Mouse (Mus musculus) activated CD4-positive, CD25-positive, alpha-beta regulatory T cell, adult 4 months (primary cell): ENCODE results near the gene Optn. TPM values are rescaled to one million over a fixed set of nuclear protein-coding genes. Genes with fewer than 3 reads are reported as not detected.

Source experiments
- ATAC-seq: one replicate; pipeline ENCODE4 v1.8.0; 2017
- polyA plus RNA-seq, 2 experiments: library from polyadenylated mRNA; unstranded; fragments of 100-300 nt; shearing (Covaris generic); gene quantifications; one replicate each; pipeline ENCODE4 v1.2.1; 2017

The Optn gene
- polyA plus RNA-seq, 2 experiments from 2014 or later: 0.98 to 1.5 TPM

- no peak for ATAC-seq
Observed at GRCm38 (mm10) chr2:5029808-5030207, 34.0 kb downstream of the Optn start.

- ATAC-seq: no peak
Observed at GRCm38 (mm10) chr2:5028047-5028446, 35.8 kb downstream of the Optn start.

GRCm38 (mm10) chr2:5027057-5027456 lies 36.8 kb downstream of the Optn start:
- no peak for ATAC-seq

DNA sequence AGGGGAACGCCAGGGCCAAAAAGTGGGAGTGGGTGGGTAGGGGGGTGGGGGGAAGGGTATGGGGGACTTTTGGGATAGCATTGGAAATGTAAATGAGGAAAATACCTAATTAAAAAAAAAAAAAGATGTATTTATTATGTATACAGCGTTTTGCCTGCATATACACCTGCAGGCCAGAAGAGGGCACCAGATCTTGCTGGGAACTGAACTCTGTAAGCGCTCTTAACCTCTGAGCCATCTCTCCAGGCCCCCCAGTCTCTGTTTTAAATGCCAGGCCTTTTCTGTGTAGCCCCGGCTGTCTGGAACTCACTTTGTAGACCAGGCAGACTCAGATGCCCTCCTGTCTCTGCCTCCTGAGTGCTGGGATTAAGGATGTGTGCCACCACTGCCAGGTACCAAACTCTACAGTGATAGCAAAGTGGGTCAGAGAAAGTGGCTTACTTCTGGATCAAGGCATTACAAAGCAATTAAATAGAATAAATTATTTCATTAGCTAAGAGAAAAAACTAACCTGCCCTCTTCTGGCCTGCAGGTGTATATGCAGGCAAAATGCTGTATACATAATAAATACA lies 38.6 kb downstream of the Optn start:
- ATAC-seq: peak; percentile 23

DNA sequence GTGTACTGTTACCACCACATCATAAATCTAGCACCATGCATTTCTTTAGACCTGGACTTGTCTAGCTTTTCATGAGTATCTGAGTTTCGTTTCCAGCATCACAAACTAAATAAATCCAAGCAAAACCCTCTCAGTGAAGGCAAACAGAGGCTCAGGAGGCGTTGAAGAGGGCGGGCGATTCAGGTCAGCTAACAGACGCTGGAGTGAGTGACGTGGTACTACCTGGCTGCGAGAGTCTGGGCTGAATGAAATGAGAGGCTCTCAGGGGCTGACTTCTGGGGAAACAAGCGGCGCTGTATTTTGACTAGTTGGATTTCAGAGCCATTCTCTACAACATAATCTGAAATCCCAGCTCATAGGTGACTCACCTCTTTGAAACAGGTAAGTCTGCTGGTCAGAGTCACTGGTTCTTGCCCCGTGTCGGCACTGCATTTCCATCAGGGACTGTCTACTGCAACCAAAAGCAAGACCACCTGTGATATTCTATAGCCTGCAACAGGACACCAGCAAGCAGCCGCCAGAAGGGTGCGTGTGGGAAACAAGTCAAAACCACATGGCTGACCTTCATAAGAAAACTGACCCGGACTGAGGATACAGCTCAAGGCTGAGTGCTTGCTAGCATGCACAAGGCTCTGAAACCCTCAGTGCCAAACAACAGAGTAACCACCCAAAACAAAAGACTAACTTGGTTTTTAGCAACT lies 40.0 kb downstream of the Optn start:
- no peak for ATAC-seq

- no peak for ATAC-seq
Observed at GRCm38 (mm10) chr2:5023275-5023674, 40.6 kb downstream of the Optn start.

DNA sequence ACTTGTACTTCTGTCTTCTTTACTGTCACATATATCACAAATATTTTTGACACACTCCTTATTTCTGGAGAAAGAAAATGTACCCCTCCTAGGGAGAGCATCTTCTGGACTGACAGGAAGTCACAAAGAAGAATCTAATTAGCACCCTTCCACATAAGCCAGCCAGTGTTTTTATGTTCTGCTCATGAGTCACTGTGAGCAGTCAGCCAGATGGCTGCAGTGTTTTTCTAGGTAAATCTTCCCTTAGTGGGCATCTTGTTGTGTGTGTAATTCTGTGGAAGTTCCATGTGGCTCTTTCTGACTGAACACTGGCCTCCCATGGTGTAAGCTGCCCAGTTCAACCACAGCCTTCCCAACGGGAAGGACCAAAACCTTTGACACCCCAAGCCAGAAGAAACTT lies 44.1 kb downstream of the Optn start:
- ATAC-seq: no peak

DNA sequence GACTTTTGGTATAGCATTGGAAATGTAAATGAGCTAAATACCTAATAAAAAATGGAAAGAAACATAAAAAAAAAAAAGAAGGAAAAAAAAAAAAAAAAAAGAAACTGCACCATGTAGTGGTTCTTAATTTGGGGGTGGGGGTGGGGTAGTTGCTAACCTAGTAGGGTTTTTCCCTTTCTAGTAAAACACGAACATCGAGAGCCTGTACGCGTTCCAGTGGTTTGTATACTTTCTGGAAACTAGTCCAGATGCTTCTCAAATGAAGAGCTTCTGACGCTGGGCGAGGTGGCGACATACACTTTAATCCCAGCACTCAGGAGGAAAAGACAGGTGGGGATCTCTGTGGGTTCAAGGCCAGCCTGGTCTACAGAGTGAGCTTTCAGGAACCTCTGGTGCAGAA lies 46.9 kb downstream of the Optn start:
- ATAC-seq: no peak

- no peak for ATAC-seq
Observed at GRCm38 (mm10) chr2:5015527-5015926, 48.3 kb downstream of the Optn start.

- no peak for ATAC-seq
Observed at GRCm38 (mm10) chr2:5014616-5015015, 49.2 kb downstream of the Optn start.

- peak; percentile 100 for ATAC-seq
Observed at GRCm38 (mm10) chr2:5012491-5013324, 51.1 kb downstream of the Optn start, which contains the start of gene Mcm10. Gene Mcm10, minus strand, starts transcription at chr2:5012791.

GRCm38 (mm10) chr2:5011898-5012490 lies 51.9 kb downstream of the Optn start:
- ATAC-seq: no peak

GRCm38 (mm10) chr2:5007107-5007506 lies 56.7 kb downstream of the Optn start:
- ATAC-seq: no peak

- ATAC-seq: no peak
Observed at GRCm38 (mm10) chr2:5001266-5001665, 62.6 kb downstream of the Optn start.

DNA sequence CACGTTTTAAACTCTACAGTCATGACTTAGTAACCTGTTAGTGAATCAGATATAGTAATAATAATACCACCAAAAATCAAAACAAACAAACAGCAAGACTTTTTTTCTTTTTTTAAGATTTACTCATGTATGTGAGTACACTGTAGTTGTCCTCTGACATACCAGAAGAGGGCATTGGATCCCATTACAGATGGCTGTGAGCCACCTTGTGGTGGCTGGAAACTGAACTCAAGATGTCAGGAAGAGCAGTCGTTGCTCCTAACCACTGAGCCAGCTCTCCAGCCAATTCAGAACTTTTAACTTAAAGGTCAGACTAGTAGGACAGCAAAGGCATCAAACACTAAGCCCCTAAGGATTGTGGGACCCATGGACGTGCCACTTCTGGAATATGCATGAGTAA lies 64.9 kb downstream of the Optn start:
- ATAC-seq: no peak

DNA sequence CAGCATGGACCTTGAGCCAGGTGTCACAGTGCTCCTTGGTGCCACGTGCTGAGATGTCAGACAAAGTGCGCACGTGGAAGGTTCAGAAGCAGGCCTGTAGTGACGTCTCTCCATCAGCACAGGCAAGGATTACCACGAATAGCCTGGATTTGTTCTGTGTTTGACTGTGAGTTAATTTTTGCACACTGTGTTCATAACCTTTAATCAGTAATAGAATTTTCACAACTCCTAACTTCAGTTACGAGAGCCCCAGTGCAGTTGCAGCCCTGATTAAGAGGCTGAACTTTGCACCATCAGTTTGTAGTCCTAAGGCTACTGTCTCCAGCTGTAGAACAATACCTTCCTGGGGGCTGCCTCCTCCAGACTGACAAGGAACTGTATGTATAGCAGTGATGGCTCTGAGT lies 67.4 kb downstream of the Optn start:
- no peak for ATAC-seq

GRCm38 (mm10) chr2:4995646-4996045 lies 68.2 kb downstream of the Optn start:
- no peak for ATAC-seq

DNA sequence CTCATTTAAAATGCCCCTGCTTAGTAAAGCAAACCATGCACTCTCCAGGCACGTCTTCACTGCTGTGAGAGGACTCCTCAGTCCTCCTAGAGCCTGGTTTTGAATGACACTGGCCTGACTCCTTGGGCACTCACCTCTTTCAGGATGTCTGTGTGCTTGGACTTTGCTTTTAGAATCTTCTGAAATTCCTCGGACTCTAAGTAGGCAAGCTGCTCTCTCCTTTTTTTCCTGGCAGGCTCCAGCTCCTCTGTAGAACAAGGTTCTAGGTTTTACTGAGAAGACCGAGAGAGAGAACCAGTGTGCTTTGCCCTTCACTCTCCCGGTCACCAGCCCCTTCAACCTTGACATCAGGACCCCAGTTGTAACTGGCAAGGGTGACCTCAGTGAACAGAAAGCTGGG lies 69.4 kb downstream of the Optn start:
- ATAC-seq: no peak

DNA sequence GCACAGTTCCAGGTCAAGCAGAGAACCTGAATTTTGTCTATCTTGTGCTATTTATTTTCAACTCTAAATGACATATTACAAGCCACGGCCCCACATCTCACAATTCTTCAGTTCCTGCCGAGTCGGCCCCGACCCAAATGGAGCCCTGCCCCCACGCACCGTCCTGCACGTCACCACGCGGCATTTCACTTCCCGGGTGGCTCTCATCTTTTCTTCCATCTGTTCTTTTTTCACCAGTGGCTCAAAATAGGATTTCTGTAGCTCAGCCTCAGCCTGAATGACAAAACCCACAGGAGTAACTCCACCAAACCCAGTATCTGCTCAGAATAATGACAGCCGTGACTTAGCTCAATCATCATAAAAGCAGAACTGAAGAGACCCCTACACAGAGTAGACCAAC lies 70.3 kb downstream of the Optn start:
- no peak for ATAC-seq

GRCm38 (mm10) chr2:4988826-4989424 lies 74.9 kb downstream of the Optn start:
- no peak for ATAC-seq

DNA sequence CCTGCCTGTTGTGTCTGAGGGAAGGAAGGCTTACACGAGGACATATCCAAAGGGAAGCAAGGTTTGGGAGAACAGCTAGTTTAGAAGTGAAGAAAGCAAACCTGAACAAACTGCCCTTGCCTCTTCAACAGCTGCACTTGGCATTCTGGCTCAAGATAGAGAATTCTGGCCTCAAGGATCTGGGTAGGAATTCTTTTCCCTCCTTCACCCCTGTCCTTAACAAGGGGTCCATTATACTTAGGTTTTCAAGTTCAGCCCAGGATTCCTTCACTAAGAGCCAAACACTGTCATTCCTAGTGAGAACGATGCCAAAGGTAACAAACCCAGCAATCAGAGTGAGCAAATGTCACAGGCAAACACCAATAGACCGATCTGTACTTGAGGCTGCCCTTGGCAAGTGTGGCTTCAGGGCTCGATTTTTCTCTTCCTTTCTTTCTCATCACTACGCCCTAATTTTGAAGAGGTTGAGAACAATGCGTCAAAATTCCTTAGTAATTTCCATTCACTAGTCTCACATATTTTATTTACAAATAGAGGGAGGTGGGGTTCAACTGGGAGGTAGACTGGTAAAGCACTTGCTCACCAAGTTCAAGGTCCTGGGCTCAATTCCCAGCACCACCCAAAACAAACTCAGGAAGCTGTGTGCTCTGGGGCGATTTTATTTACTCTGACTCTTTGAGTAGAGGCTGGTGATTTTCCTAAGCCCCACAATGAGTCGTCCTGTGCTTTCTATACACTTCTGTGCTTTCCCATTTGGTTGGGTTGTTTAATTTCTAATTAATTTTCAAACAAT lies 76.3 kb downstream of the Optn start:
- no peak for ATAC-seq

GRCm38 (mm10) chr2:4986798-4987197 lies 77.1 kb downstream of the Optn start:
- no peak for ATAC-seq
